15 mouse cellular contexts compared by ENCODE assay signal in the genomic region with DNA sequence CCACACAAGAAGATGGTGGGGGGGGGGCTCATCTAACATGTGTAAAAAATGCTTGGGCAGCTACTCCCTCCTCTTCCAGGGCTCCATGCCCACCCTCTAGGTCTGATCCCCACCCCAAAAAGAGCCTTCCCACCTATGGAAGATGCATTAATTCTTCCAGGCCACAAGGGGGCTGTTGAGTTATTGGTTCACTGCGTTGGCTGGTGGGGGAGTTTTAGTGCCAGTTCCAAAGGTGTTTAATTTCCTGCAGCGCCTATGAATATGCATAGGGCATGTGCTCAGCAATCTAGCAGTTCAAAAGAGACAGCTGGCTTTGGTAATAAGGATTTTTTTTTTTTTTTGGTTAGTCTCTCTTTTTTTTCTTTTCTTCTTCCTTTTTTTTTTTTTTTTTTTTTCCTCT.
DNase-seq lines count a peak whose midpoint lies in the region; ATAC-seq and TF ChIP-seq lines count a peak whose summit lies in the region.
"Had no signal": no experiment of that assay in that cellular context is flagged by ENCODE, and none has a peak within 500 bp of the region (broad histone marks: within the 10 kb centered on the region; RNA-seq: fewer than 3 reads in every experiment).

No protein-coding gene starts in this region.

- no peak for TF ChIP-seq EP300 in stomach, postnatal 0 days (optimal IDR thresholded peaks at IDR 0.05)

- 0 out of 2 replicates have a peak, but pooled peaks have one; percentile 16 for TF ChIP-seq CTCF in kidney, adult 2 months (conservative IDR thresholded peaks at IDR 0.05; ENCODE audit: insufficient read depth, insufficient read length, low read depth, low read length)
- TF ChIP-seq CTCF in stomach, postnatal 0 days (IDR thresholded peaks at IDR 0.05; ENCODE audit: low read depth), result peak; percentile 50

- WGBS in kidney, adult 2 months, result 61% methylated on average over 2 of the region's 2 CpGs
- WGBS in kidney, embryonic 14.5 days, result 56% methylated on average over 2 of the region's 2 CpGs
- 39% methylated on average over 2 of the region's 2 CpGs for WGBS in neural tube, embryonic 14.5 days
- 70% methylated on average over 2 of the region's 2 CpGs for WGBS in stomach, postnatal 0 days

- H3K27me3 ChIP-seq in kidney, adult 2 months (replicated peaks; ENCODE audit: control insufficient read depth, insufficient read depth, low read length), result no peaks in the 10 kb centered on the region
- H3K27me3 ChIP-seq in kidney, embryonic 14.5 days (ENCODE audit: control insufficient read depth, insufficient read depth, low read length), result no peaks in the 10 kb centered on the region
- H3K27me3 ChIP-seq in neural tube, embryonic 14.5 days (ENCODE audit: control insufficient read depth, insufficient read depth, low read length), result no peaks in the 10 kb centered on the region
- H3K27me3 ChIP-seq in stomach, postnatal 0 days (ENCODE audit: control insufficient read depth, insufficient read depth, low read length), result no peaks in the 10 kb centered on the region
- H3K27me3 ChIP-seq: heart, embryonic 12.5 days; hindbrain, embryonic 12.5 days had no signal

- TF ChIP-seq POLR2A in kidney, adult 2 months (IDR thresholded peaks at IDR 0.05; ENCODE audit: low read depth, low read length), result no peak

- ATAC-seq in kidney, embryonic 14.5 days (ENCODE audit: low FRiP score, low TSS enrichment), result no peak
- ATAC-seq in neural tube, embryonic 14.5 days (ENCODE audit: low read depth), result 0 out of 2 replicates have a peak, but pooled peaks have one; percentile 21
- no peak for ATAC-seq in stomach, postnatal 0 days (ENCODE audit: low FRiP score, low TSS enrichment)

- H3K36me3 ChIP-seq in kidney, adult 2 months (ENCODE audit: control insufficient read depth, insufficient read depth, low read length), result no peaks in the 10 kb centered on the region
- H3K36me3 ChIP-seq in kidney, embryonic 14.5 days (ENCODE audit: control insufficient read depth, insufficient read depth, low read length), result no peaks in the 10 kb centered on the region
- H3K36me3 ChIP-seq in neural tube, embryonic 14.5 days (ENCODE audit: control insufficient read depth, insufficient read depth, low read length), result no peaks in the 10 kb centered on the region
- no peaks in the 10 kb centered on the region for H3K36me3 ChIP-seq in ES-E14 (ENCODE audit: control insufficient read depth, insufficient read depth, low read length, poor library complexity, severe bottlenecking)
- H3K36me3 ChIP-seq in stomach, postnatal 0 days (ENCODE audit: control insufficient read depth, insufficient read depth, low read length), result no peaks in the 10 kb centered on the region
- H3K36me3 ChIP-seq: heart, embryonic 12.5 days; hindbrain, embryonic 12.5 days; limb, embryonic 10.5 days had no signal

- H3K27ac ChIP-seq in kidney, adult 2 months (ENCODE audit: insufficient read depth, low read depth, low read length), result no peak overlapping the region
- no peak overlapping the region for H3K27ac ChIP-seq in kidney, embryonic 14.5 days (ENCODE audit: low read depth, low read length)
- H3K27ac ChIP-seq in neural tube, embryonic 14.5 days (ENCODE audit: low read depth, low read length), result no peak overlapping the region
- H3K27ac ChIP-seq in ES-E14 (ENCODE audit: insufficient read depth, low read depth, low read length, poor library complexity, severe bottlenecking), result no peak overlapping the region
- H3K27ac ChIP-seq in stomach, postnatal 0 days (replicated peaks), result no peak overlapping the region
- H3K27ac ChIP-seq: gastrocnemius, adult 2 months; hindbrain, embryonic 12.5 days; limb, embryonic 10.5 days had no signal

- no peaks in the 10 kb centered on the region for H3K9me3 ChIP-seq in kidney, embryonic 14.5 days (ENCODE audit: control insufficient read depth, low read length)
- H3K9me3 ChIP-seq in neural tube, embryonic 14.5 days (ENCODE audit: control insufficient read depth, low read length), result no peaks in the 10 kb centered on the region
- no peaks in the 10 kb centered on the region for H3K9me3 ChIP-seq in ES-E14 (ENCODE audit: control insufficient read depth, insufficient read depth, low read depth, low read length)
- H3K9me3 ChIP-seq in stomach, postnatal 0 days (ENCODE audit: control insufficient read depth, low read length), result no peaks in the 10 kb centered on the region
- H3K9me3 ChIP-seq: heart, embryonic 12.5 days; hindbrain, embryonic 12.5 days; limb, embryonic 10.5 days had no signal

- no peak overlapping the region for H3K4me2 ChIP-seq in kidney, embryonic 14.5 days (replicated peaks; ENCODE audit: low read depth, low read length)
- H3K4me2 ChIP-seq in neural tube, embryonic 14.5 days (ENCODE audit: low read depth, low read length), result no peak overlapping the region
- no peak overlapping the region for H3K4me2 ChIP-seq in stomach, postnatal 0 days (replicated peaks; ENCODE audit: low read depth)
- H3K4me2 ChIP-seq: heart, embryonic 12.5 days; hindbrain, embryonic 12.5 days had no signal

- no peak overlapping the region for H3K9ac ChIP-seq in kidney, embryonic 14.5 days (ENCODE audit: low read depth, low read length)
- no peak overlapping the region for H3K9ac ChIP-seq in neural tube, embryonic 14.5 days (replicated peaks; ENCODE audit: low read depth, low read length)
- H3K9ac ChIP-seq in ES-E14 (ENCODE audit: insufficient read depth, low read depth, low read length, poor library complexity, severe bottlenecking), result no peak overlapping the region
- no peak overlapping the region for H3K9ac ChIP-seq in stomach, postnatal 0 days (ENCODE audit: low read length)
- H3K9ac ChIP-seq: heart, embryonic 12.5 days; hindbrain, embryonic 12.5 days had no signal

- no peak overlapping the region for H3K4me3 ChIP-seq in kidney, adult 2 months (ENCODE audit: insufficient read depth, low read depth, low read length)
- no peak overlapping the region for H3K4me3 ChIP-seq in kidney, embryonic 14.5 days (ENCODE audit: low read length)
- no peak overlapping the region for H3K4me3 ChIP-seq in neural tube, embryonic 14.5 days (ENCODE audit: low read depth, low read length)
- H3K4me3 ChIP-seq in ES-E14 (ENCODE audit: insufficient read depth in 1 of 2, low read depth in 1 of 2, low read length in 2 of 2, poor library complexity in 1 of 2, severe bottlenecking in 1 of 2), result no peak overlapping the region
- H3K4me3 ChIP-seq in stomach, postnatal 0 days (ENCODE audit: low read depth, low read length), result no peak overlapping the region
- H3K4me3 ChIP-seq: erythroblast, embryonic 14.5 days; gastrocnemius, adult 2 months; heart, embryonic 12.5 days; hindbrain, embryonic 12.5 days; limb, embryonic 10.5 days had no signal

- H3K4me1 ChIP-seq in kidney, adult 2 months (ENCODE audit: control insufficient read depth, insufficient read depth, low read length), result no peaks in the 10 kb centered on the region
- no peaks in the 10 kb centered on the region for H3K4me1 ChIP-seq in kidney, embryonic 14.5 days (ENCODE audit: control insufficient read depth, insufficient read depth, low read length)
- H3K4me1 ChIP-seq in neural tube, embryonic 14.5 days (ENCODE audit: control insufficient read depth, insufficient read depth, low read length), result peaks cover 3% of the 10 kb centered on the region; the same call in 1 of the 2 replicates
- H3K4me1 ChIP-seq in ES-E14 (ENCODE audit: control insufficient read depth in 2 of 2, insufficient read depth in 2 of 2, low read length in 2 of 2, poor library complexity in 1 of 2), result no peaks in the 10 kb centered on the region
- H3K4me1 ChIP-seq in stomach, postnatal 0 days (replicated peaks; ENCODE audit: control insufficient read depth, insufficient read depth), result no peaks in the 10 kb centered on the region

- intact Hi-C loops in heart, postnatal 36 days (cut with DNase I), result no loop called here

- DNase-seq in kidney, adult 2 months, result no peak
- DNase-seq in neural tube, embryonic 10.5 days (ENCODE audit: extremely low spot score, low spot score), result no peak
- DNase-seq in ES-E14 (ENCODE audit: low read depth, low spot score), result peak; percentile 11
- no peak for DNase-seq in stomach, postnatal 0 days (ENCODE audit: low spot score)
- DNase-seq in heart, postnatal 36 days, result no peak
- DNase-seq: cerebellum, adult 8-10 months; gastrocnemius, adult 2 months; kidney, adult 9 months; lung, adult 18-20 months had no signal

- in situ Hi-C loops in ES-E14 (cut with MboI; ENCODE audit: low sequenced_read_pairs in 2 of 2, unreplicated experiment in 2 of 2), result no loop called here

TF ChIP-seq in ES-E14, 5 proteins besides CTCF, POLR2A, EP300 and RAD21:
- TF ChIP-seq ZNF384 (IDR thresholded peaks at IDR 0.05; ENCODE audit: low read depth, low read length), result no peak
- no peak for TF ChIP-seq HCFC1 (IDR thresholded peaks at IDR 0.05; ENCODE audit: borderline replicate concordance, insufficient read depth, low read length)
- TF ChIP-seq MAFK (IDR thresholded peaks at IDR 0.05; ENCODE audit: insufficient read depth, low read depth, low read length), result no peak
- no peak for TF ChIP-seq ZC3H11A (IDR thresholded peaks at IDR 0.05; ENCODE audit: borderline replicate concordance, low read depth, low read length)
- no peak for TF ChIP-seq CHD2 (IDR thresholded peaks at IDR 0.05; ENCODE audit: low read depth, low read length)
